Mouse (Mus musculus) retina, postnatal 1 day (tissue): Measurements from ENCODE around the gene Lime1.

Experiments used
- DNase-seq: peaks from one replicate; pipeline ENCODE4 v3.0.0-alpha.2; 2012

Lime1 gene

GRCm38 (mm10) chr2:181379778-181380177, at the start of gene Lime1:
Lime1 (plus strand) TSS chr2:181380078.
- DNase-seq = no peak

- no peak for DNase-seq
These were observed 47.3 kb upstream of the Lime1 start for GRCm38 (mm10) chr2:181332542-181332941.

DNA sequence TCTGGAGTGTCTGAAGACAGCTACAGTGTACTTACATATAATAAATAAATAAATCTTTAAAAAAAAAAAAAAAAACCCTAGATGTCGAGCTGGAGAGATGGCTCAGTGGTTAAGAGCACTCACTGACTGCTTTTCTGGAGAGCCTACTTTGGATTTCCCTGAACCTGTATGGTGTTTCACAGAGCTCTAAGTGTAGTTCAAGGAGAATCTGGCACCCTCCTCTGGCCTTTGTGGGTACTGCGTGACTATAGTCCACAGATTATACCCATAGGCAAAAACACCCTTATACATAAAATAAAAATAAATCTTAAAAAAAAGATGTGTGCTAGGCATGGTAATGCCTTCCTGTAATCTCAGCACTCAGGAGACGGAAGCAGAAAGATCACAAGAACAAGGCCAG, 45.9 kb upstream of the Lime1 start:
- peak; percentile 69 for DNase-seq

DNA sequence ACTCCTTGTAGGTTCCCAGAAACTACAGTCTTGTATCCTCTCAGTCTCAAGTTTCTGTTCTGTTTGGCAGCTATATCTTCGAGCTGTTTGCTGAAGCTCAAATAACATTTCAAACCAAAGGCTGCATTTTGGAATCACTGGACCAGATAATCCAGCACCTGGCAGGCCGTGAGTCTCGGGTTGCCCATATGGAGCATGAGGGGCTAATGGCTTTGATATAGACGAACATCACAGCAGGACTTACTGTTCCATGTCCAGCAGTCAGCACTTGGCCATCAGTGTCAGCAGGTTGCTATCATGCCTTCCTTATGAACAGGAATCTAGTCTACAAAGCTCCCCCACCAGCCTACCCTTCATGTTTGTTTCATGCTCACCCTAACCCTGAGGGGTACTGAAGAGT, 39.5 kb upstream of the Lime1 start:
- DNase-seq = no peak

- DNase-seq = no peak
These were observed 37.1 kb upstream of the Lime1 start for GRCm38 (mm10) chr2:181342766-181343165.

GRCm38 (mm10) chr2:181356780-181357179, 23.1 kb upstream of the Lime1 start:
- DNase-seq = no peak

- no peak for DNase-seq
These were observed 15.9 kb upstream of the Lime1 start for GRCm38 (mm10) chr2:181363946-181364345.

GRCm38 (mm10) chr2:181364487-181364859, 15.4 kb upstream of the Lime1 start:
- no peak for DNase-seq

GRCm38 (mm10) chr2:181364860-181365596, 14.8 kb upstream of the Lime1 start, which contains the start of the genes Zgpat and Arfrp1:
Zgpat (plus strand) TSS chr2:181364928.
Arfrp1 (minus strand) TSS chr2:181365404.
- DNase-seq = peak; percentile 94

DNA sequence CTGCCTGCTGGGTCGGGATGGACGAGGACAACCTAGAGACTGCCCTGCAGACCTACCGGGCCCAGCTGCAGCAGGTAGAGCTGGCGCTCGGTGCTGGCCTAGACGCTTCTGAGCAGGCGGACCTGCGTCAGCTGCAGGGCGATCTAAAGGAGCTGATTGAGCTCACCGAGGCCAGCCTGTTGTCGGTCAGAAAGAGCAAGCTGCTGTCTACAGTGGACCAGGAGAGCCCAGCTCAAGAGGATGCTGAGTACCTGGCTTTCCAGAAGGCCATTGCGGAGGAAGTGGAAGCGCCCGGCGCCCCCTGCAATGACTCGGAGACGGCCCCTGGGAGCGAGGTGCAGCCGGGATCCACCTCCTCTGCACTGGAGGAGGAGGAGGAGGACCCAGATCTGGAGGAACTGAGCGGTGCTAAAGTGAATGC, 14.2 kb upstream of the Lime1 start:
- no peak for DNase-seq

GRCm38 (mm10) chr2:181370001-181370400, 9.9 kb upstream of the Lime1 start:
- DNase-seq = peak; percentile 4

DNA sequence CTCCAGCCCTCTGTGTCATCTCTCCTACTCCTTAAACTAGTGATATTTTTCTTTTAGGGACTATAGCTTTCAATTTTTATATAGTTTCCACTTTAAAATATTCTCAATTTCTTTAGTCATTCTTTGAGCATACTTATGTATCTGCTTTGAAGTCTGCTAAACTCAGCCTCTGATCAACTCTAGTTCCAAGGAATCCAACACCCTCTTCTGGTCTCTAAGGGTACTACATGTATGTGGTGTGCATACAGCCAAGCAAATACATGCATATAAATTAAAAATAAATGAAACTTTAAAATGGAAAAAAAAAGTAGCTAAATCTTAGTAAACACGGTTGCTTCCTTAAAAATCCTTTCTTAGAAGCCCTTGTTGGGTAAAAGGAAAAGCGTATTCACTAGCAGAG, 4.1 kb upstream of the Lime1 start:
- DNase-seq = peak; percentile 49

DNA sequence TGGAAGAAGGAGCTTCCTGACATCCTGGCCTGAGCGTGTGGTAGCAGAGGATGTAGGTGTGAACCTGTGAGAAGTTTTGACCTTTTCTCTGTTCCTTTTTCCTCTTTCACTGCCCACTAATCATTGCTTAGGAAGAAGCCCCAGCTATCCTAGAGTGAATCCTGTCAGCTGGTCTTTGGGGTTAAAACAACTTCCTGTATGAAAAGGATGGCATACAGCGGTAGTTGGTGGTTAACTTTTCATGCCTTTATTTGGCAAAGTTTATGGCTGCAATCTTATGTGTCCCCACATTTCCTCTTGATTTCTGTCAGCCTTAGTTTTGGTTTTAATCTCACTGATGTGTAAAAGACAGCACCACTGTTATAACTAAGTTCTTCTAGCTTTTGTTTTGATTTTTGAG, 2.6 kb upstream of the Lime1 start:
- no peak for DNase-seq

DNA sequence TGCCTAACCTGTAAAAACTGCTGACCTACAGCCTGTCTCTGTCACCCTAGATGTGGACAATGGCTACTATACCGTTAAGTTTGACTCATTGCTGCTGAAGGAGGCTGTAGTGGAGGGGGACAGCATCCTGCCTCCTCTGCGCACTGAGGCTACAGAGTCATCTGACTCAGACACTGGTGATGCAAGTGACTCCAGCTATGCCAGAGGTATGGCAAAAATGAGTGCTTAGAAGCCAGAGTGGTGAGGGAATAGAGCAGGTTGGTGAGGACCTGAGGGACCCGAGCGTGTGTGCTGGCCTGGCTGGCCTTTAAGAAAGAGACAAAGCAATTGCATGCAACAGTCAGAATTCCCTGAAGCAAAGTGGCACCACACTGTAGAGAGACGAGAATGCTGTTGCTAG, 1.2 kb upstream of the Lime1 start:
- DNase-seq = no peak

GRCm38 (mm10) chr2:181380251-181380650, 373 bp downstream of the Lime1 start:
- no peak for DNase-seq

DNA sequence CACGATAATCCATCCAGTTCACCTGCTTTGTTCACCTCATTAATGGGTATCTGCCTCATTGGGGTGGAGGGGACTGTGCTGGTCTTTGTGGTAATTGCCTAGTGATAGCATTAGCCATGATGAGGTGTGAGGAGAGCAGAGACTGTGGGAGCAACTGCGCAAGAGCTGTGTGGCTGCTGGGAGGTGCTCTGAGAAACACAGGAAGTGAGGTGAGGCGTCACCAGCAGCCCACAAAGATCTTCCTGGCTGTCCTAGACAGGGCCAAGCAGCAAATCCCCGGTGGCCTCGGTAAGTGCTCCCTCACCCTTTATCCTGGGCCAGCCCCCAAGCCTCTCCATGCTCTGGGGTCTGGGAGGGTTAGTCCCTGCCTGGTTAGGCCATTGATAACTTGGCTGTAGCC, 1.2 kb downstream of the Lime1 start:
- no peak for DNase-seq

- no peak for DNase-seq
These were observed 1.9 kb downstream of the Lime1 start for GRCm38 (mm10) chr2:181381631-181382306.

- DNase-seq = no peak
These were observed 4.6 kb downstream of the Lime1 start for GRCm38 (mm10) chr2:181384463-181384862.

- DNase-seq = no peak
These were observed 5.1 kb downstream of the Lime1 start for GRCm38 (mm10) chr2:181384919-181385391.

GRCm38 (mm10) chr2:181385885-181386284, 6.0 kb downstream of the Lime1 start:
- no peak for DNase-seq

- no peak for DNase-seq
These were observed 6.9 kb downstream of the Lime1 start for GRCm38 (mm10) chr2:181386663-181387210.

- no peak for DNase-seq
These were observed 10.4 kb downstream of the Lime1 start for GRCm38 (mm10) chr2:181390136-181390870.

DNA sequence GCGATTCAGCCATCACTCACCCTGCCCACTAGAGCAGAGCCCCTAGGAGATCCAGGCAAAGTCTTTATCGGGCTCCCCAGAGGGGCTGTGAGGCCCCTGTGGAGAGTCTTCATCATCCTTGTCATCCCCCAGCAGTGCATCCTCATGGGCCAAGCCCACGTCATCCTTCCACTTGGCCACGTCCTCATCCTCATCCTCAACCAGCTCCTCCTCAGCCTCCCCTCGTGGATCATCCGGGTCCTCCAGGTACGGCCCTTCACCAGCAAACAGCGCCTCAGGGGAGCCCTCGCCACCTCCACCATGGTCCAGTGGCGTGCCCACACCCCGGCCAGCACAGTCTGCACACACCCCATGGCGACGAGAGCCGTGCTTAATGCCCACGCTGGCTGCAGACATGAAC, 11.1 kb downstream of the Lime1 start:
- DNase-seq = no peak
